Mouse (Mus musculus) heart, embryonic 16.5 days (tissue): ENCODE results near the gene Fat3. TPM values are rescaled to one million over a fixed set of nuclear protein-coding genes. Genes with fewer than 3 reads are reported as not detected.

ENCODE experiments used
- ATAC-seq: fragments of 200-750 bp; cut with Nextera tagmentation; replicated peaks from 2 replicates; pipeline ENCODE4 v1.8.0; 2017; ENCODE audit warnings: moderate number of reproducible peaks; ENCODE audit not compliant: insufficient read depth, low FRiP score; ENCODE audit errors: extremely low read depth
- H3K27ac ChIP-seq: fragments of 300-500 bp; sonication (generic); 2 replicates; pipeline ENCODE4 v1.5.1; 2014; ENCODE audit warnings: mild to moderate bottlenecking, low read length, control low read depth, moderate library complexity
- H3K27me3 ChIP-seq: fragments of 300-500 bp; sonication (generic); 2 replicates; pipeline ENCODE4 v1.6.1; 2014; ENCODE audit warnings: low read length, mixed read lengths; ENCODE audit not compliant: control insufficient read depth, insufficient read depth
- H3K36me3 ChIP-seq: fragments of 300-500 bp; sonication (generic); 2 replicates; pipeline ENCODE4 v1.6.1; 2014; ENCODE audit not compliant: control insufficient read depth, insufficient read depth
- H3K4me1 ChIP-seq: fragments of 300-500 bp; sonication (generic); 2 replicates; pipeline ENCODE4 v1.6.1; 2014; ENCODE audit warnings: low read length, mixed read lengths; ENCODE audit not compliant: control insufficient read depth, insufficient read depth
- H3K4me2 ChIP-seq: fragments of 300-500 bp; sonication (generic); 2 replicates; pipeline ENCODE4 v1.6.1; 2014; ENCODE audit warnings: low read depth, mild to moderate bottlenecking, control low read depth, low read length
- H3K4me3 ChIP-seq: fragments of 300-500 bp; sonication (generic); 2 replicates; pipeline ENCODE4 v1.5.1; 2014; ENCODE audit warnings: mild to moderate bottlenecking, control low read depth, low read length
- H3K9ac ChIP-seq: fragments of 300-500 bp; sonication (generic); 2 replicates; pipeline ENCODE4 v1.6.1; 2014; ENCODE audit warnings: low read length, control low read depth
- H3K9me3 ChIP-seq: fragments of 300-500 bp; sonication (generic); replicated peaks from 2 replicates; pipeline ENCODE4 v1.6.1; 2016; ENCODE audit warnings: low read length; ENCODE audit not compliant: control insufficient read depth
- WGBS: fragments of 180-500 bp; shearing (Covaris S2); extraction: QIAGEN DNeasy Blood & Tissue Kit; methylation state at CpG from one replicate; pipeline ENCODE4 v1.1.7; 2014; 5-methylcytosine and 5-hydroxymethylcytosine counted together
- polyA plus RNA-seq: library from polyadenylated mRNA; unstranded; fragments of >200 nt; fragmentation: Nextera tagmentation; extraction: Ambion mirVana; gene quantifications from 2 replicates; pipeline ENCODE4 v1.2.1, GENCODE M21; 2015

Fat3 gene
- polyA plus RNA-seq: 0.76 TPM in 2 replicates

GRCm38 (mm10) chr9:16501186-16501711 is at the start of gene Fat3:
Fat3 (minus strand) TSS chr9:16501285.
- peaks cover 20% of the 10 kb centered on the region for H3K27me3 ChIP-seq
- H3K4me3 ChIP-seq: peak within 1 kb of the TSS; percentile 61
- peaks cover 15% of the 10 kb centered on the region for H3K4me1 ChIP-seq
- WGBS: under 1% methylated on average over 21 of the region's 21 CpGs
- H3K27ac ChIP-seq: peak within 1 kb of the TSS; percentile 73
- H3K4me2 ChIP-seq: peak within 1 kb of the TSS; percentile 89
- ATAC-seq: no peak
- H3K9me3 ChIP-seq: no peaks in the 10 kb centered on the region
- peak within 1 kb of the TSS; percentile 66 for H3K9ac ChIP-seq
- no peaks in the 10 kb centered on the region for H3K36me3 ChIP-seq

- 55% methylated on average over 1 of the region's 1 CpGs for WGBS
- Histone ChIP-seq H3K9me3 (no peaks in the 10 kb centered on the region), H3K4me2 (no peak overlapping the region), H3K36me3 (no peaks in the 10 kb centered on the region), H3K4me3 (no peak overlapping the region), H3K9ac (no peak overlapping the region), H3K27me3 (no peaks in the 10 kb centered on the region), H3K4me1 (no peaks in the 10 kb centered on the region), H3K27ac (no peak overlapping the region)
- no peak for ATAC-seq
These were observed 31.8 kb upstream of the Fat3 start for GRCm38 (mm10) chr9:16532884-16533283.

GRCm38 (mm10) chr9:16517543-16517942 is 16.5 kb upstream of the Fat3 start:
- no peak overlapping the region for H3K27ac ChIP-seq
- no peaks in the 10 kb centered on the region for H3K27me3 ChIP-seq
- H3K4me1 ChIP-seq: no peaks in the 10 kb centered on the region
- no peak overlapping the region for H3K9ac ChIP-seq
- no peak overlapping the region for H3K4me3 ChIP-seq
- H3K9me3 ChIP-seq: no peaks in the 10 kb centered on the region
- H3K4me2 ChIP-seq: no peak overlapping the region
- WGBS: 52% methylated on average over 1 of the region's 1 CpGs
- H3K36me3 ChIP-seq: no peaks in the 10 kb centered on the region
- no peak for ATAC-seq

- H3K4me3 ChIP-seq: no peak overlapping the region
- no peaks in the 10 kb centered on the region for H3K27me3 ChIP-seq
- H3K9ac ChIP-seq: no peak overlapping the region
- H3K4me1 ChIP-seq: no peaks in the 10 kb centered on the region
- no peak overlapping the region for H3K27ac ChIP-seq
- 58% methylated on average over 1 of the region's 1 CpGs for WGBS
- no peak overlapping the region for H3K4me2 ChIP-seq
- no peaks in the 10 kb centered on the region for H3K9me3 ChIP-seq
- H3K36me3 ChIP-seq: no peaks in the 10 kb centered on the region
- ATAC-seq: no peak
These were observed 10.9 kb upstream of the Fat3 start for GRCm38 (mm10) chr9:16512005-16512404.

GRCm38 (mm10) chr9:16503776-16504175 is 2.7 kb upstream of the Fat3 start:
- H3K27ac ChIP-seq: no peak overlapping the region
- no peak overlapping the region for H3K9ac ChIP-seq
- ATAC-seq: no peak
- WGBS: 69% methylated on average over 2 of the region's 2 CpGs
- H3K4me3 ChIP-seq: no peak overlapping the region
- H3K4me2 ChIP-seq: no peak overlapping the region
- peaks cover 14% of the 10 kb centered on the region for H3K27me3 ChIP-seq
- H3K9me3 ChIP-seq: no peaks in the 10 kb centered on the region
- peaks cover 13% of the 10 kb centered on the region for H3K4me1 ChIP-seq
- H3K36me3 ChIP-seq: no peaks in the 10 kb centered on the region

GRCm38 (mm10) chr9:16502673-16503343 is 1.7 kb upstream of the Fat3 start:
- 12% methylated on average over 13 of the region's 13 CpGs for WGBS
- peak overlapping the region; percentile 73 for H3K27ac ChIP-seq
- H3K9ac ChIP-seq: peak overlapping the region; percentile 66
- no peaks in the 10 kb centered on the region for H3K9me3 ChIP-seq
- H3K4me3 ChIP-seq: peak overlapping the region; percentile 61
- peaks cover 15% of the 10 kb centered on the region for H3K4me1 ChIP-seq
- peaks cover 20% of the 10 kb centered on the region for H3K27me3 ChIP-seq
- H3K36me3 ChIP-seq: no peaks in the 10 kb centered on the region
- H3K4me2 ChIP-seq: peak overlapping the region; percentile 89
- no peak for ATAC-seq

GRCm38 (mm10) chr9:16501990-16502672 is 1.0 kb upstream of the Fat3 start:
- peak overlapping the region; percentile 61 for H3K4me3 ChIP-seq
- H3K27me3 ChIP-seq: peaks cover 20% of the 10 kb centered on the region
- peak overlapping the region; percentile 89 for H3K4me2 ChIP-seq
- H3K27ac ChIP-seq: peak overlapping the region; percentile 73
- under 1% methylated on average over 51 of the region's 52 CpGs for WGBS
- H3K4me1 ChIP-seq: peaks cover 15% of the 10 kb centered on the region
- no peaks in the 10 kb centered on the region for H3K9me3 ChIP-seq
- no peaks in the 10 kb centered on the region for H3K36me3 ChIP-seq
- H3K9ac ChIP-seq: peak overlapping the region; percentile 66
- ATAC-seq: peak; percentile 82

- Histone ChIP-seq H3K4me2 (peak overlapping the region; percentile 89), H3K4me3 (peak overlapping the region; percentile 61), H3K9me3 (no peaks in the 10 kb centered on the region), H3K27me3 (peaks cover 20% of the 10 kb centered on the region), H3K27ac (peak overlapping the region; percentile 23; the same call in 1 of the 2 replicates), H3K4me1 (peaks cover 15% of the 10 kb centered on the region), H3K36me3 (no peaks in the 10 kb centered on the region), H3K9ac (peak overlapping the region; percentile 66)
- peak; percentile 42; the same call in 1 of the 2 replicates for ATAC-seq
- WGBS: under 1% methylated on average over 41 of the region's 41 CpGs
These were observed 501 bp downstream of the Fat3 start for GRCm38 (mm10) chr9:16500382-16501185.
